Comparison of ENCODE assay signal across 11 mouse cellular contexts in the genomic region with DNA sequence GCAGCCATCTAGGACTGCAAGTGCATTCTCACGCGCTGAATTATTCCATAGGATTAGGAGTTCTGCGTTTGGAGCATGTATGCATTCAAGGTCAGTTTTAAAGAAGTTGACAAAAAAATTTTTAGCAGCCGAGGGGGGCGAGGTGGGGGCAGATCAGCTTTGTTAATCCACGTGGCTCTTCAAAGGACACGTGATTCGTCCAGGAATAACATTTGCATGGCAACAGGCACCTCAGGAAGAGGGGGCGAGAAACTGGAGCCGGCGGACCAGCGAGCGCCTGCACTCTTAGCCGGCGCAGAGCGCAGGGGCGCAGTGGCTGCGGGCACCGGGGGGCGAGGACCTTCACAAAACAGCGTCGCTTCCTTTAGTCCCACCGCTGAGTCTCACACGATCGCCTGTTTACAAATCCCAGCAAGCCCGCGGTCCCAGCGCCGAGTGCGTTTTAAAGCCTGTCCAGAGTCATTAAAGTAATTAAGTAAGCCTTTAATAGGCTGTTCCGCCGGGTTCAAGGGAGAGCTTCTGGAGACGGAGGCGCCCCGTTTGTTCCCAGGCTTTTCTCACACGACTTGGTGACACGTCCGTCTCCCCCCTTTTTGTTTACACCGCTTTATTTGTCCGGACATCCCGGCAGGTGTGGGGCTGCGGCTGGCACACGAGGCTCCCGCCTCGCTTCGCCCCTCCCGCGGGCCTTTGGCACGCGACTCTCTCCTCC. TPM values are rescaled to one million over a fixed set of nuclear protein-coding genes. Genes with fewer than 3 reads are reported as not detected.
DNase-seq lines count a peak whose midpoint lies in the region; ATAC-seq and TF ChIP-seq lines count a peak whose summit lies in the region.
"Had no signal": no experiment of that assay in that cellular context is flagged by ENCODE, and none has a peak within 500 bp of the region (broad histone marks: within the 10 kb centered on the region; RNA-seq: fewer than 3 reads in every experiment).

A gene (minus strand): TSS at position 491 of the 712 bp plus-strand sequence.

- H3K36me3 ChIP-seq in forebrain, embryonic 14.5 days (ENCODE audit: control insufficient read depth, insufficient read depth, low read length), result no peaks in the 10 kb centered on the region
- H3K36me3 ChIP-seq in limb, embryonic 10.5 days, result no peaks in the 10 kb centered on the region
- H3K36me3 ChIP-seq in neural tube, embryonic 15.5 days, result no peaks in the 10 kb centered on the region

- no peaks in the 10 kb centered on the region for H3K9me3 ChIP-seq in forebrain, embryonic 14.5 days (replicated peaks; ENCODE audit: control insufficient read depth, low read length)
- no peaks in the 10 kb centered on the region for H3K9me3 ChIP-seq in limb, embryonic 10.5 days (replicated peaks)
- no peaks in the 10 kb centered on the region for H3K9me3 ChIP-seq in neural tube, embryonic 15.5 days (replicated peaks)

- TF ChIP-seq CTCF in left cerebral cortex, adult 2 months (IDR thresholded peaks at IDR 0.05), result no peak

- H3K4me2 ChIP-seq in forebrain, embryonic 14.5 days (ENCODE audit: low read length), result peak within 1 kb of the TSS; percentile 53
- peak within 1 kb of the TSS; percentile 43 for H3K4me2 ChIP-seq in neural tube, embryonic 15.5 days

- peaks cover 75% of the 10 kb centered on the region for H3K27me3 ChIP-seq in forebrain, embryonic 14.5 days (replicated peaks; ENCODE audit: control insufficient read depth, insufficient read depth, low read length)
- peaks cover 100% of the 10 kb centered on the region for H3K27me3 ChIP-seq in limb, embryonic 10.5 days (ENCODE audit: low read depth, poor library complexity, severe bottlenecking)
- H3K27me3 ChIP-seq in neural tube, embryonic 15.5 days (replicated peaks), result peaks cover 89% of the 10 kb centered on the region

- H3K4me3 ChIP-seq in forebrain, embryonic 14.5 days (ENCODE audit: low read depth, low read length), result peak within 1 kb of the TSS; percentile 9
- H3K4me3 ChIP-seq in limb, embryonic 10.5 days, result peak within 1 kb of the TSS; percentile 37
- H3K4me3 ChIP-seq in neural tube, embryonic 15.5 days (replicated peaks), result peak within 1 kb of the TSS; percentile 16
- no peak within 1 kb of the TSS for H3K4me3 ChIP-seq in left cerebral cortex, adult 2 months

- H3K27ac ChIP-seq in forebrain, embryonic 14.5 days (ENCODE audit: low read depth, low read length), result no peak within 1 kb of the TSS
- H3K27ac ChIP-seq in limb, embryonic 10.5 days, result no peak within 1 kb of the TSS
- H3K27ac ChIP-seq in neural tube, embryonic 15.5 days (replicated peaks), result no peak within 1 kb of the TSS
- no peak within 1 kb of the TSS for H3K27ac ChIP-seq in left cerebral cortex, adult 2 months
- H3K27ac ChIP-seq: liver, embryonic 14.5 days; stomach, postnatal 0 days had no signal

- H3K9ac ChIP-seq in forebrain, embryonic 14.5 days (ENCODE audit: low read length), result no peak within 1 kb of the TSS
- no peak within 1 kb of the TSS for H3K9ac ChIP-seq in neural tube, embryonic 15.5 days (replicated peaks)
- H3K9ac ChIP-seq: liver, embryonic 14.5 days had no signal

- intact Hi-C loops in left cerebral cortex, adult 2 months (cut with DNase I), result no loop called here

- under 1% methylated on average over 50 of the region's 50 CpGs for WGBS in forebrain, embryonic 14.5 days
- under 1% methylated on average over 50 of the region's 50 CpGs for WGBS in limb, embryonic 10.5 days
- under 1% methylated on average over 50 of the region's 50 CpGs for WGBS in neural tube, embryonic 15.5 days

- peak; percentile 49 for DNase-seq in retina, postnatal 1 day
- DNase-seq in retina, embryonic 14.5 days (ENCODE audit: low spot score), result no peak
- DNase-seq in forebrain, embryonic 14.5 days (ENCODE audit: low spot score), result peak; percentile 67
- peak; percentile 56 for DNase-seq in limb, embryonic 10.5 days (ENCODE audit: low spot score)
- DNase-seq in left cerebral cortex, adult 2 months (ENCODE audit: extremely low spot score in 1 of 2, low spot score in 2 of 2), result no peak
- DNase-seq in adrenal gland, adult 18-20 months (ENCODE audit: low spot score in 2 of 2), result no peak
- DNase-seq in layer of hippocampus, adult 11-12 months (ENCODE audit: low spot score), result no peak
- DNase-seq: cerebellum, adult 9-11 months had no signal

- H3K4me1 ChIP-seq in forebrain, embryonic 14.5 days (ENCODE audit: control insufficient read depth, insufficient read depth, low read length), result peaks cover 9% of the 10 kb centered on the region; the same call in 1 of the 2 replicates
- peaks cover 29% of the 10 kb centered on the region for H3K4me1 ChIP-seq in limb, embryonic 10.5 days
- peaks cover 35% of the 10 kb centered on the region for H3K4me1 ChIP-seq in neural tube, embryonic 15.5 days

- peak; percentile 74 for ATAC-seq in forebrain, embryonic 14.5 days
- ATAC-seq in neural tube, embryonic 15.5 days (ENCODE audit: low FRiP score), result no peak

RNA-seq across cellular contexts. Expression of the gene that starts here (rescaled TPM):
- 5.4 and 5.9 TPM in 2 replicates for polyA plus RNA-seq in forebrain, embryonic 14.5 days (2014; fragmentation: Nextera tagmentation; extraction: Ambion mirVana)
- polyA plus RNA-seq in limb, embryonic 10.5 days (2016; fragmentation: Nextera tagmentation; extraction: Ambion mirVana), result not detected in 2 replicates
- polyA plus RNA-seq in neural tube, embryonic 15.5 days (2015; fragmentation: Nextera tagmentation; extraction: Ambion mirVana), result not detected in 2 replicates
- not detected for total RNA-seq in left cerebral cortex, adult 2 months (2021)
- not detected for total RNA-seq in adrenal gland, adult 18-20 months (2021)
- polyA plus RNA-seq: liver, embryonic 14.5 days; stomach, postnatal 0 days had no signal

Comparison
In these comparisons a context has a peak if more than half of its experiments do, and no peak if none do; other contexts are left out.
1. DNase-seq: peak in retina, postnatal 1 day (single experiment) and forebrain, embryonic 14.5 days (single experiment); none in retina, embryonic 14.5 days (single experiment), left cerebral cortex, adult 2 months (0 of 2), adrenal gland, adult 18-20 months (0 of 2) and layer of hippocampus, adult 11-12 months (single experiment).
2. Peak in DNase-seq and H3K4me3 ChIP-seq in limb, embryonic 10.5 days; RNA of the gene not detected or under 1 TPM.